Mouse (Mus musculus) kidney, postnatal 0 days (tissue): ENCODE data around the gene Ccn1. TPM values are rescaled to one million over a fixed set of nuclear protein-coding genes. Genes with fewer than 3 reads are reported as not detected.

Experiments
- ATAC-seq: fragments of 200-750 bp; cut with Nextera tagmentation; replicated peaks from 2 replicates; pipeline ENCODE4 v1.8.0; 2017; ENCODE audit warnings: low read depth, moderate number of reproducible peaks, moderate TSS enrichment, moderate library complexity; ENCODE audit not compliant: low FRiP score
- DNase-seq: peaks from one replicate; pipeline ENCODE4 v3.0.0-alpha.2; 2016; ENCODE audit warnings: low spot score
- H3K27ac ChIP-seq: fragments of 300-500 bp; sonication (generic); 2 replicates; pipeline ENCODE4 v1.5.1; 2014; ENCODE audit warnings: mild to moderate bottlenecking
- H3K27me3 ChIP-seq: fragments of 300-500 bp; sonication (generic); 2 replicates; pipeline ENCODE4 v1.6.1; 2014; ENCODE audit warnings: low read length, mixed read lengths; ENCODE audit not compliant: insufficient read depth
- H3K36me3 ChIP-seq: fragments of 300-500 bp; sonication (generic); 2 replicates; pipeline ENCODE4 v1.6.1; 2014; ENCODE audit warnings: low read length, mixed read lengths; ENCODE audit not compliant: insufficient read depth
- H3K4me1 ChIP-seq: fragments of 300-500 bp; sonication (generic); replicated peaks from 2 replicates; pipeline ENCODE4 v1.6.1; 2014; ENCODE audit warnings: antibody characterized with exemption, low read length, mixed read lengths; ENCODE audit not compliant: insufficient read depth
- H3K4me2 ChIP-seq: fragments of 300-500 bp; sonication (generic); 2 replicates; pipeline ENCODE4 v1.6.1; 2014; ENCODE audit warnings: mild to moderate bottlenecking, low read length, moderate library complexity, mixed read lengths
- H3K4me3 ChIP-seq: fragments of 300-500 bp; sonication (generic); replicated peaks from 2 replicates; pipeline ENCODE4 v1.5.1; 2014; ENCODE audit warnings: low read depth, low read length
- H3K9ac ChIP-seq: fragments of 300-500 bp; sonication (generic); 2 replicates; pipeline ENCODE4 v1.6.1; 2014; ENCODE audit warnings: low read depth, low read length
- H3K9me3 ChIP-seq: fragments of 300-500 bp; sonication (generic); replicated peaks from 2 replicates; pipeline ENCODE4 v1.6.1; 2016; ENCODE audit warnings: low read length, inconsistent platforms, mixed read lengths
- CTCF ChIP-seq: IDR thresholded peaks from 2 replicates; pipeline ENCODE4 v1.5.1; 2016; ENCODE audit warnings: antibody characterized with exemption, low read depth, mild to moderate bottlenecking, moderate library complexity
- WGBS: fragments of 180-500 bp; shearing (Covaris S2); extraction: QIAGEN DNeasy Blood & Tissue Kit; methylation state at CpG from one replicate; pipeline ENCODE4 v1.1.7; 2014; 5-methylcytosine and 5-hydroxymethylcytosine counted together
- polyA plus RNA-seq: library from polyadenylated mRNA; unstranded; fragments of >200 nt; fragmentation: Nextera tagmentation; extraction: Ambion mirVana; gene quantifications from 2 replicates; pipeline ENCODE4 v1.2.1, GENCODE M21; 2015

Ccn1 gene
- polyA plus RNA-seq, 1 experiment from 2014 or later = 74.8 TPM

GRCm38 (mm10) chr3:145647416-145647815, 2.4 kb downstream of the Ccn1 start:
- DNase-seq (no peak), ATAC-seq (no peak)
- Histone ChIP-seq H3K27ac (no peak overlapping the region), H3K9me3 (no peaks in the 10 kb centered on the region), H3K4me1 (peaks cover 16% of the 10 kb centered on the region; the same call in 1 of the 2 replicates), H3K9ac (no peak overlapping the region), H3K4me3 (peak overlapping the region; percentile 18), H3K27me3 (no peaks in the 10 kb centered on the region), H3K36me3 (peaks cover 9% of the 10 kb centered on the region; the same call in 1 of the 2 replicates), H3K4me2 (peak overlapping the region; percentile 90)
- 91% methylated on average over 18 of the region's 18 CpGs for WGBS
- no peak for TF ChIP-seq CTCF

GRCm38 (mm10) chr3:145646666-145647065, 3.1 kb downstream of the Ccn1 start:
- Histone ChIP-seq H3K4me3 (no peak overlapping the region), H3K9ac (no peak overlapping the region), H3K27ac (no peak overlapping the region), H3K36me3 (peaks cover 9% of the 10 kb centered on the region; the same call in 1 of the 2 replicates), H3K27me3 (no peaks in the 10 kb centered on the region), H3K4me2 (no peak overlapping the region), H3K9me3 (no peaks in the 10 kb centered on the region), H3K4me1 (0 out of 2 replicates have a peak, but pooled peaks cover 11% of the 10 kb centered on the region)
- ATAC-seq (no peak), DNase-seq (no peak)
- TF ChIP-seq CTCF = no peak
- WGBS = 81% methylated on average over 2 of the region's 2 CpGs

DNA sequence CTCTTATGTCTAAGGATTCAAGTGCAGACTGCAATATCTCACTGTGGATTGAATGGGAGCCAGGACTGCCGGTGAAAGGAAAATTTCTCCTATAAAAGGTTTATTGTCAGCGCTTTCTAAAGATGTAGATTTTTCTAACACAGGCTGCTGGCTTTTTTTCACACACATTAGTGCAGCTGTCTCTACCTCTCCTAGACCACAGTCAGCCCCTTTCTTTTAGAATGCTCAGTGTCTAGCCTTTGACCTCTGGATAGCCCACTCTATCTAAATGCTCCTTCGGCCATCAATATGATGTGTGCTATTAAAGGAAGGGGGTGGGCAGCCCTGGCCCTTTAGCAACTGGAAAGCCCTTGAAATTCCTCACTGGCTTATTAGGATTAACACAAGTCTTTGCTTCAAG, 3.8 kb downstream of the Ccn1 start:
- 68% methylated on average over 3 of the region's 3 CpGs for WGBS
- no peak for TF ChIP-seq CTCF
- no peak overlapping the region for H3K4me3 ChIP-seq
- H3K27ac ChIP-seq = no peak overlapping the region
- ATAC-seq = no peak
- H3K4me1 ChIP-seq = 0 out of 2 replicates have a peak, but pooled peaks cover 11% of the 10 kb centered on the region
- H3K9me3 ChIP-seq = no peaks in the 10 kb centered on the region
- no peak overlapping the region for H3K4me2 ChIP-seq
- no peaks in the 10 kb centered on the region for H3K27me3 ChIP-seq
- H3K36me3 ChIP-seq = peaks cover 9% of the 10 kb centered on the region; the same call in 1 of the 2 replicates
- DNase-seq = no peak
- H3K9ac ChIP-seq = no peak overlapping the region

DNA sequence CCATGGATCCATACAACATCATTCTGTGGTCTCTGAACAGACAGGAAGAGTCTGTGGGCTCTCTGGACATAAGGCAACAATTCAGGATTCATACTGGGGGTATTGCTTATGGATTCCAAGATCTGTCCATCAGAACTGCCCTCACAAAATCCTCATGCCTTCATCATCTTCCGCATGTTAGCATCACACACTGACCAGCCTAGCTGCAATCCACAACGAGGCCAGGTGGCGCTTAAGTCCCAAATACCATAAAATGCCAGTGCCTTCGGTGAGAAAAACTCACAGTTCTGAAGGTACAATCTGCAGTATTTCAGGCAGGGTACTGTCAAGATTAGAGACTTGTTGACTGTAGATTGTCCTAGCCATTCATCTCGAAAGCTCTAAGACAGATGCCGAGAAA, 4.3 kb downstream of the Ccn1 start:
- Histone ChIP-seq H3K9me3 (no peaks in the 10 kb centered on the region), H3K9ac (no peak overlapping the region), H3K4me2 (no peak overlapping the region), H3K4me1 (0 out of 2 replicates have a peak, but pooled peaks cover 11% of the 10 kb centered on the region), H3K27me3 (no peaks in the 10 kb centered on the region), H3K27ac (no peak overlapping the region), H3K4me3 (no peak overlapping the region), H3K36me3 (peaks cover 9% of the 10 kb centered on the region; the same call in 1 of the 2 replicates)
- no peak for DNase-seq
- no peak for TF ChIP-seq CTCF
- no peak for ATAC-seq
- 80% methylated on average over 6 of the region's 6 CpGs for WGBS

GRCm38 (mm10) chr3:145642861-145643260, 6.9 kb downstream of the Ccn1 start:
- DNase-seq (no peak), ATAC-seq (no peak)
- Histone ChIP-seq H3K27me3 (no peaks in the 10 kb centered on the region), H3K9me3 (no peaks in the 10 kb centered on the region), H3K4me2 (no peak overlapping the region), H3K4me1 (0 out of 2 replicates have a peak, but pooled peaks cover 7% of the 10 kb centered on the region), H3K36me3 (peaks cover 9% of the 10 kb centered on the region; the same call in 1 of the 2 replicates), H3K9ac (no peak overlapping the region), H3K27ac (no peak overlapping the region), H3K4me3 (no peak overlapping the region)
- TF ChIP-seq CTCF = no peak
- WGBS = 42% methylated on average over 11 of the region's 11 CpGs

DNA sequence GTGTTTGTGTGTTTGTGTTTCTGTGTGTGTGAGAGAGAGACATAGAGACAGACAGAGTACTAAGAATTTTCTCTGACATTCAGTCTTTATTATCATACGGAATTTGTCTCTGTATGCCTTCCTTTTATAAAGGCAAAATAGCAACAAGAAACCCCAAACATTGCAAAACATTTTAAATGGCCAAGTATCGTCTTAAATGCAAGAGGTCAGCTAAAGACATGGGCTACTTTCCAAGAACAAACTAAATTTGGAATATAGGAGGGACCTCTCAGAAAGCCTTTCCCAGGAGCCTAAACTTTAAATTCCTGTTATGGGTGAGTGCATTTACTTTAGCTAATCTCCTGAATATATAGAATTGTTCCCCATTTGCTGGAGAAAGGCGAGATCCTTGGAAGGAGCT, 7.9 kb downstream of the Ccn1 start:
- WGBS = 47% methylated on average over 3 of the region's 3 CpGs

More for the DNA sequence above, 7.9 kb downstream of the Ccn1 start:
- no peak for TF ChIP-seq CTCF
- DNase-seq (peak; percentile 62), ATAC-seq (no peak)
- Histone ChIP-seq H3K4me3 (no peak overlapping the region), H3K9me3 (no peaks in the 10 kb centered on the region), H3K36me3 (no peaks in the 10 kb centered on the region), H3K4me1 (0 out of 2 replicates have a peak, but pooled peaks cover 7% of the 10 kb centered on the region), H3K27ac (no peak overlapping the region), H3K4me2 (no peak overlapping the region), H3K9ac (no peak overlapping the region), H3K27me3 (no peaks in the 10 kb centered on the region)
